Mouse (Mus musculus) kidney, postnatal 36 days (tissue): ENCODE data around the gene Tff1.
A peak's percentile ranks its signal among the peaks of the same experiment; 100 is the strongest.

Experiments
- DNase-seq, 2 experiments: peaks; one replicate each; pipeline ENCODE4 v3.0.0; 2021 to 2022; ENCODE audit warnings: mixed read lengths in 2 of 2

The Tff1 gene

DNA sequence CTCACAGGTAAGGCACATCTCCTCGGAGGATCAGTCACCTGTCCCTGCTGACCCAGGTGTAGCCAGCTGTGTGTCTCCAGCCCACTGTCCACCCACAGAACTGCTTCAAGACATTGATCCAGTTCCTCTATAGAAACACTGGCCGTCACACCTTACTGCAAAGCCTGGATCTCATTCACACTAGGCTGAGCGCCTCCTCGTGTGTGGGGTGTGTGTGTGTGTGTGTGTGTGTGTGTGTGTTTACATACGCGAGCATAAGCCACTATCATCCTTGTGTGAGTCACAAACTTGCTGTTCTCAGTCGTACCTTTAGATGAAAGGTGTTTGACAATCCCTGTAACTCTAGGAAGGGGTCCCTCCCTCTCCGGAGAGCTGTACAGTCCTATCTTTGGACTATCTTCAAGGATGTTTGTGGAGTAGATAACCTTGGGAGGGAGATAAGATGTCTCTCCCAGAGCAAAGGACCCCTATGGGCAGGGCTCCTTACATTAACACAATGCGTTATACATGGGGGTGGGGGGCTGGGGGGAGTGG, 12.0 kb downstream of the Tff1 start:
- DNase-seq = peak in 1 of 2 experiments; percentile 23

GRCm38 (mm10) chr17:31152512-31152911, 12.6 kb downstream of the Tff1 start:
- peak; percentile 74 to 89 for DNase-seq

DNA sequence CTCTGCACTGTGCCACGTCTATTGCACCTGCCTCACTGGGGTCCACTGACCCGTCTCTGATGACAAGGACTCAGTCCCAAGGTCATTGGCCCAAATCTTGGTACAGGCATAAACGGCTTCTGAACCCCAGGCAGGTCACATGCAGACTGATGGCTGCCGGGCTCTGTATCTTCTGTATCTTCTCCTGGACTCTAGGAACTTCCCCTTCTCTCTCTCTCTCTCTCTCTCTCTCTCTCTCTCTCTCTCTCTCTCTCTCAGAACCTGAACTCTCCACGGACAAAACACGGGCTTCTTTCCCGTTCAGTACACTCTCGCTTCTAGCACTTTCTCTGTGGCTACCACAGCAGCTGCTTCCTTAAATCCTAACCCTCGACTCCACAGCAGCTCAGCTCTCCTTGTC, 19.1 kb downstream of the Tff1 start:
- DNase-seq = no peak

DNA sequence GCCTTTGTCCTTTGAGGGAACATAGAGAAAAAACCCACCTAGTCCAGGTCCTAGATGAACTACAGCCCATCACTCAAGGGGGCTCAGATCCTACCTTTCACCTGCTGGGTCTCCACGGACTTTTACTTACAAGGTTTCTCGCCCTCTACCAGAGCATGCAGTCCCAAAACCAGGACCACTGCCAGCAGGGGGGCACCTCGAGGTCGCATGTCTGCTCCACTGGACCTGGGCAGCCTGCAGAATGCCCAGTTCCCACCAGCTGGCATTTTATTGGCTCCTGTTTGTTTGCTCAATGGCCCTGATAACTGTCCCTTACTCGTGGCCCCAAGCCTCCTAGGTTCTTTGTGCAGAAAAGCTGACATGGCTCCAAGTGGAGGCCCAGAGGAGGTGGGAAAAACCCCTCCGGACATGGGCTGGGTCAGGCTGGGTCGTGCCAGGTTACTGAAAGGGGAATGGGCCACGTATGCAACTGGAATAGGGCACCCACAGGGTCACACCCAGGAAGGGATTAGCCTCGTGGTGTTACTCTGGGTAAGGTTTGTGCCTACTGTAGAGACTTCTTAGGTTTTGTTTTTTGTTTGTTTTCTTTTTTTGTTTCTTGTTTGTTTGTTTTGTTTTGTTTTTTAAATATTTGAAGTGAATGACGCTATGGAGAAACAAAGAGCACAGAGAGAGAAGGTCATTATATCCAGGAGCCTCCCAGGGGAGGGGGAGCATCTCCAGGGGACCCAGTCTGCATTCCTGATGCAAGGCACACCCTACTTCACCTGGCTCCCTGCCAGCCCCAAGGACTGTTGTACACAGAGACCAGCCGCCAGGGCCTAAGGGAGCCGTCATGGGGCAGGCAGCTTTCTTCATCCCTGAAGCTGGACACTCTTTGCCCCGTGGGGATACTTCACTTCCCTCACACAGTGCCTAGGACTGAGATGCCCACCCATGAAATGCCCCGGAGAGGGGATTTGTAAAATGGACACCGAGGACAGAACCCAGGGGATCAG, 20.7 kb downstream of the Tff1 start, which contains the start of gene Tff2:
Gene Tff2, minus strand, starts transcription at position 243 of the 998 bp plus-strand sequence.
- peak in 1 of 2 experiments; percentile 25 for DNase-seq

- DNase-seq = no peak
Measured at GRCm38 (mm10) chr17:31142116-31142515, 23.0 kb downstream of the Tff1 start.

- peak; percentile 65 to 76 for DNase-seq
Measured at GRCm38 (mm10) chr17:31138398-31138797, 26.7 kb downstream of the Tff1 start.

DNA sequence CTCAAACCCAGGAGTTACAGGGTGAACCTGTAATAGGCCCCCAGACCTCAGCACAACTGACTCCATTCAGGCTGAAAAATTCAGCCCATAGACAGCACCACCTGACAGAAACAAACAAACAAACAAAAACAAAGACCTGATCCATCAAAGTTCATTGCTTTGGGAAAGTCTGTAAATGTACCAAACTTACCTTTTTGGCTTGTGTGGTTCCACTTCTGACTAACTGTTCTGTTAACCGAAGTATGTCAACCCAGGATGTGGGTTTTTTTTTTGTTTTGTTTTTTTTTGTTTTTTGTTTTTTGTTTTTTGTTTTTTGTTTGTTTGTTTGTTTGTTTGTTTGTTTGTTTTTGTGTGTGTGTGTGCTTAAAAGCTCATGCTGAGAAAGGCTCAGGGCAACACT, 28.3 kb downstream of the Tff1 start:
- DNase-seq = no peak

- DNase-seq = no peak
Measured at GRCm38 (mm10) chr17:31136291-31136690, 28.8 kb downstream of the Tff1 start.

GRCm38 (mm10) chr17:31134913-31135312, 30.2 kb downstream of the Tff1 start:
- DNase-seq = no peak

GRCm38 (mm10) chr17:31133776-31134175, 31.3 kb downstream of the Tff1 start:
- DNase-seq = no peak

GRCm38 (mm10) chr17:31131269-31131821, 33.7 kb downstream of the Tff1 start:
- no peak for DNase-seq

DNA sequence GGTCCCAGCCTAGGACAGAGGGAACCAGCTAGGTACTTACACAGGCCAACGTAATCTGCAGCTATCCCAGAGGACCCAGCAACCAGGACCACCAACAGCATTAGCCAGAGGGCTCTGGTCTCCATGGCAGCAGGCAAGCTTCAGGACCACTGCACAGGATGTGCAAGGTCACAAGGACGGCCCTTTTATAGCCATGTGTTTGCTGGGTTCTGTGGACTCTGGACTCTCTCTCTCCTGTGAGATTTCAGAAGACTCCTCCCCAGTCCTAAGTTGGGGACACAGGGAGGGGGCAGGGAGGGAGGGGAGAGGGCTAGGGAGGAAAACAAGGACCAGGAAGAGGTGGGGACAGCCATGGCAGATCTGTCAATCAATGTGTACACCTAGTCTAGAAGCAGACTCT, 35.6 kb downstream of the Tff1 start, which contains the start of gene Tff3:
Gene Tff3, minus strand, starts transcription at position 195 of the 400 bp plus-strand sequence.
- no peak for DNase-seq

GRCm38 (mm10) chr17:31128708-31129318, 36.3 kb downstream of the Tff1 start:
- no peak for DNase-seq

- no peak for DNase-seq
Measured at GRCm38 (mm10) chr17:31125548-31126266, 39.4 kb downstream of the Tff1 start.

DNA sequence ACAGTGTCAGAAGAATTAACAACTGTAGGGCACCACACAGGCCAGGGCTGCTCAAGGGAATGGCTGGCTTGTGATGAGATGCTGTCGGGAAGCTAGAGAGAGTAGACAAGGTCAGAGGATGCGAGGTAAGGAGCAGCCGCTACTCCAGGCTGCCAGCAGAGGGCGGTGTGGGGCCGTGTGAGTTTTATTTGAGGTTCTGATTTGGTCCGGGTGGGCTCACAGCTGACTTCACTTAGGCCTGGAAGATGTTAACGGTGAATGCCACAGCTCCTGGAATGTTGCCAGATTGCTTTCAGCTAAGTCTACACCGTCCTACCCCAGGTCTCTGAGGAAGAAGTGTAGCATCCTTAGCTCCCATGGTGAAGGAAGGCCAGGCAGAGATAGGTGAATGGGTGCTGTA, 43.1 kb downstream of the Tff1 start:
- DNase-seq = peak; percentile 21 to 69

DNA sequence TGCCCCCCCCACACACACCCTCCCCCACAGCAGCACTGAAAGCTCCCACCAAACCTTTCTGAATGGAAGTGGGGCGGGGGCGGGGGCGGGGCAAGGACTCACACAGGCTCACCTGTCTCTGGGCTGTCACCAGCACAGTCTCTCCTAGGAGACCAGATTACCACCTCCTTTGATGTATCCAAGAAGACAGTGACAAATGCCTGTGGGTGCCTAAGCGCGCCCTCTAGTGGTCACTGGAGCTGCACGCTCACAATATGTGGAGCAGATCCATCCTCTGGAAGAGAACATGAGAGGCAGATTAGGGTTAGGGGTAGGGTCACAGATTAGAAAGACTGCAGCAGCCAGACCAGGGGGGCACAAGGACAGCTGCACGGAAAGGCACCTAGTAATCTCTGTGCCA, 45.6 kb downstream of the Tff1 start:
- peak; percentile 65 to 90 for DNase-seq

DNA sequence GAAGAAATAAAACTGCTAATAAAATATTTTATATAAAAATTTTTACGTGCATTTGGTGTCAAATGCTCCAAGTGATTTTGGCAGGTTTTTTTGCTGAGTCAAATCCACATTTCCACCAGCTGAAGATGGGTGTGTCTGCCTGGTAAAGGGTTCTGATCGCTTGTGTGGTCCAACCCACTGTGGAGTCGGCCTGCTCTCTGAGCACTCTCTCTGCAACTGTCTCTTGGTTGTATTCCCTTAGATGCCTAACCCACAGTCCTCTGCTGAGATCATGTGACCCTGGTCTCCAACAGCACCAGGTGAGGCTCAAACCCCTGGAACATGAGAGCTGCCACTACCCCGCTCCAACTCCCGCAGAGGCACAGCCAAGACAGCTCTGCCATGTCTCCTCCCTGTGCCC, 47.1 kb downstream of the Tff1 start:
- DNase-seq = no peak

DNA sequence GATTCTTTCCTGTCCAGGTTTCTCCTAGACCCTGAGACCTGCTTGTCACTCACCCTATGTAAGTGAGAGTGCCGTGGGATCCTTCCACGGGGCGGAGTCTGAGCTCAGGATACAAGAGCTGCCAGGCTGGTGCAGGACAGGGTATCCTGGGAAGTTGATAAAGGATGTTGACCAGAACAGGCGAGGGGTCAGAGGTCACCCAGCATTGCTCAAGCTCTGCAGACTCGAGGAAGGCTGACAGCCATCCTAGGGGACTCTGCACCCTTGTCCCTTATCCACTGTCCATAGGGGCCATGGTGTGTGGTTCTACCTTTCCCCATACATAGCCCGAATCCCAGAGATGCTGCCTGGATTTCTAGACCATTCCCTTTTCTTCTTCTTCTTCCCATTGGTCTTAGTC, 49.0 kb downstream of the Tff1 start:
- DNase-seq = no peak

GRCm38 (mm10) chr17:31113191-31113856, 51.8 kb downstream of the Tff1 start:
- no peak for DNase-seq
